ENCODE assay signal across 8 mouse cellular contexts in the genomic region with DNA sequence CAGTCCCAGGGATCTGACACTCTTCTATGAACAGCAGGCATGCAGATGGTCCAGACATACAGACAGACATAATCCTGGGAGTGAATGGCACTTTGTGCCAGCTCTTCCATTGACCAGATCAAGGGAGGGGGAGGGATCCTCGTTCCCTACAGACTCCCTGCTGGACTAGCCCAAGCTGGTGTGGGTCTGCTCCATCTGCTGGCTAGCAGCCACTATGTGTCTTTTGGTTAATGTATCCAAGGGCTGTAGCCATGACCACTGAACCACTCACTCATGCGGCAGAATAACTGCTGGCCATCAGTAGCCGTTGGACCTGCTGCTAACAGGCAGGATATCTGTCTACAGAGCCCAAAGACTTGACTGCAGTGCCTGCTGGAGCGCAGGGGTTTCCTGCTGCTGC. TPM values are rescaled to one million over a fixed set of nuclear protein-coding genes. Genes with fewer than 3 reads are reported as not detected.
DNase-seq lines count a peak whose midpoint lies in the region; ATAC-seq lines count a peak whose summit lies in the region.

No protein-coding gene starts in this region.

- H3K9ac ChIP-seq in midbrain, embryonic 14.5 days (replicated peaks; ENCODE audit: low read length): no peak overlapping the region

- no peak for ATAC-seq in cerebellum, adult (ENCODE audit: insufficient number of reproducible peaks, low FRiP score, low TSS enrichment)
- ATAC-seq in midbrain, embryonic 14.5 days (ENCODE audit: low FRiP score, low TSS enrichment): peak; percentile 56; the same call in 1 of the 2 replicates
- no peak for ATAC-seq in megakaryocyte, adult 5-6 weeks (ENCODE audit: poor library complexity, severe bottlenecking)

- WGBS in midbrain, embryonic 14.5 days: 55% methylated on average over 4 of the region's 4 CpGs

- H3K4me3 ChIP-seq in midbrain, embryonic 14.5 days (replicated peaks; ENCODE audit: low read depth, low read length): no peak overlapping the region

- peak overlapping the region; percentile 14 for H3K27ac ChIP-seq in midbrain, embryonic 14.5 days (replicated peaks; ENCODE audit: low read depth, low read length)

- no peaks in the 10 kb centered on the region for H3K4me1 ChIP-seq in midbrain, embryonic 14.5 days (ENCODE audit: control insufficient read depth, insufficient read depth, low read length)

- H3K9me3 ChIP-seq in midbrain, embryonic 14.5 days (ENCODE audit: control insufficient read depth, low read length): no peaks in the 10 kb centered on the region

- H3K27me3 ChIP-seq in midbrain, embryonic 14.5 days (ENCODE audit: control insufficient read depth, insufficient read depth, low read length): no peaks in the 10 kb centered on the region

- peak; percentile 54 for DNase-seq in cerebellum, adult 11-12 months
- DNase-seq in cerebellum, adult 9-11 months: peak; percentile 63
- DNase-seq in kidney, adult 11 months: peak; percentile 52
- DNase-seq in midbrain, embryonic 14.5 days: peak; percentile 47
- DNase-seq in adrenal gland, adult (ENCODE audit: inconsistent age in 2 of 2, low spot score in 1 of 2): no peak
- no peak for DNase-seq in spleen, adult 18-20 months

- no peak overlapping the region for H3K4me2 ChIP-seq in midbrain, embryonic 14.5 days (ENCODE audit: low read length)

- H3K36me3 ChIP-seq in midbrain, embryonic 14.5 days (ENCODE audit: control insufficient read depth, insufficient read depth, low read length): peaks cover 16% of the 10 kb centered on the region

RNA-seq across cellular contexts. Expression of a gene that starts 39.7 kb away (rescaled TPM):
- 142 and 183 TPM in 2 replicates for polyA plus RNA-seq in midbrain, embryonic 14.5 days (2014; fragmentation: Nextera tagmentation; extraction: Ambion mirVana)
- 226 and 247 TPM in 2 replicates for total RNA-seq in megakaryocyte, adult 5-6 weeks (2015)
- 120 and 135 TPM in 2 replicates for total RNA-seq in megakaryocyte, adult 5-6 weeks (2017)

Comparison
In these comparisons a context has a peak if more than half of its experiments do, and no peak if none do; other contexts are left out.
1. DNase-seq: peak in cerebellum, adult 11-12 months (single experiment), cerebellum, adult 9-11 months (single experiment), kidney, adult 11 months (single experiment) and midbrain, embryonic 14.5 days (single experiment); none in adrenal gland, adult (0 of 2) and spleen, adult 18-20 months (0 of 2).